Mouse (Mus musculus) adrenal gland, postnatal 10 days (tissue): ENCODE data around the gene Lce3c. TPM values are rescaled to one million over a fixed set of nuclear protein-coding genes. Genes with fewer than 3 reads are reported as not detected.
A peak's percentile ranks its signal among the peaks of the same experiment; 100 is the strongest.

ENCODE experiments used
- DNase-seq: peaks from one replicate; pipeline ENCODE4 v3.0.0; 2021; ENCODE audit warnings: mixed read lengths
- long read RNA-seq, 2 experiments: library from polyadenylated mRNA; stranded (forward); transcript quantifications; one replicate each; pipeline ENCODE4 v2.0.0; 2021
- total RNA-seq, 2 experiments: library from RNA; stranded (reverse); gene quantifications; 2 replicates each; pipeline ENCODE4 v1.2.3; 2021

The Lce3c gene
- not detected for total RNA-seq
- long read RNA-seq, experiment 1, result 0 reads
- long read RNA-seq, experiment 2, result 0 reads

DNA sequence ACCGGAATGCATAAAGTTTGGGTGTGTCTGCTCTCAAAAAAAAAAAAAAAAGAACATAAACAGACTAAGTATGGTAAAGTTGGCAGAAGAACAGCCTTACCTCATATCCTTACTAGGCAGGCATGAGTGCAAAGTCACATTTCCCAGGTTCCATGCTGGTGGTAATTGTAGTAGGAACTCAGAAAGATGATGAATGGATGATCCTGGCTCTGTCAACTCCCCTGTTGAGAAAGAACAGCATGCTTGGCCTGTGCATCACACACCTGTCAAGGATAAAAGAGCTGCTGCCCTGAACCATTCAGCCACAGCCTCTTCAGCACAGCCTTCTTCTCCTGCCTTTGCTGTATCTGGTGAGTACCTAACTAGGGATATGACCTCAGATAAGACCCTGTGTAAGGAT, at the start of gene Lce3c:
Gene Lce3c (plus strand): TSS at position 301 of the 400 bp plus-strand sequence.
- DNase-seq, result no peak

DNA sequence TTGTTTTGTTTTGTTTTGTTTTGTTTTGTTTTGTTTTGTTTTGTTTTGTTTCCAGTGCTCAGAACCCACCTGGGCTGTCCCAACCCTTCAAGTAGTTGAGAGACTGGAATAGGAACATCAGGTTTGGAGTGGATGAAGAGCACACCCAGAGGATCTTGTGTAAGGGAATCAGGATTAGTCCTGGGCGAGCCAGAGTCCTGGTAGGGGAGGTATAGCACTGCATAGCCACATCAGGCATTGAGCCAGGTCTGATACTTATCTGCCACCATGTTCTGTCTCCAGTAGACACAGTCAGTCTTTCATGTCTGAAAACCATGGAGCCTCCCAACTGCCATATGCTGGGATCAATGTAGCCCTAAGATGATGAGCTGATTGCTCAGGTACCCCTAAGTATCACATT, 49.8 kb upstream of the Lce3c start:
- no peak for DNase-seq

DNA sequence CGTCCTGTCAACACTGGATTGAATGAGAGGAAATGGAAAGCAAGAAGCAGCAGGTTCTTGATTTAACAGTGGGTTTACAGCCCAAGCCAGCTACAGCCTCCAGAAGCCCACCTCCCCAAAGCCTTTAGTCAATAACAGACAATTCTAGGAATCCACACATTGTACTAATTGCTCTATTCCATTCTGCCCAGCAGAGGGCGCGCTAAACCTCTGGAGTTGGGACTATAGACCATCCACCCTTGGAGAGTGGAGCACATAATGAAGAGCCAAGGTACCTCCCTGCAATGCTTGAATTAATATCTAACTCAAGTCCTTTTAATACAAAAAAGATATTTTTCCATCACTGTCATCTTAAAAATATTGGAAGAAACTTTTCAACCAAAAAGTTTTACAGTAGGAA, 41.3 kb upstream of the Lce3c start:
- DNase-seq, result peak; percentile 44

DNA sequence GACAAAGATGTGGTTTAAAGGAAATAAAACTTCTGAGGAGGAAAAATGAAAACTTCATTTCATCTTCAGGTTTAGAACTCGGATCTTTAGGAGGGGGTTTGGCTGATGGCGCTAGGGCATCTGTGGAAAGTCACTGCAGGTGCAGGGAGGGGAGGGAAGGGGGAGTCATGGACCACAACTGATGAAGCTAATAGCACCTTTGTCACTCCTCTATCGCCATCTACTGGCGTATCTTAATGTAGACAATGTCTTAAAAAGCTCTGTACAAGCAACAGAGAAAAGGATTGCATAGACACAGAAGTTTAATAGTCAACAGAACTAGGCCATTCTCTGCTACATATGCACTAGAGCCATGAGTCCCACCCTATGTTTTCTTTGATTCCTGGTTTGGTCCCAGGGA, 40.6 kb upstream of the Lce3c start:
- no peak for DNase-seq

DNA sequence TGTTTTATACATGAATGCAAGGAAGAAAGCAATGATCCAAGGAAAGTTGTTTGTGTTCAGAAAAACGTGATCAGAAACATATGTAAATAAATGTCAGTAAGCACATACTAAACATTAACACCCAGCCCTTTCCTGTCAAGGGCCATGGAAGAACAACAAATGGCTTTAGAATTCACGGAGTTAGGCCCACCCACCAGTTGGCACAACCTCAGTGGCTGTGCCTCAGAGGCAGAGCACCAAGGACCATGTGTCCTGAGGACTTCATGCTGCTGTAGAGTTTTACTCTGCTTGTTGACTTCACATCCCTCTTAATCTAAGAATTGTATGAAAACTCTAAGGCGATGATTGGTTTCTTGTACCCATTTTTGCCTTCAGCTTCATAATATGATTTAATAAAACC, 39.1 kb upstream of the Lce3c start:
- DNase-seq, result no peak

DNA sequence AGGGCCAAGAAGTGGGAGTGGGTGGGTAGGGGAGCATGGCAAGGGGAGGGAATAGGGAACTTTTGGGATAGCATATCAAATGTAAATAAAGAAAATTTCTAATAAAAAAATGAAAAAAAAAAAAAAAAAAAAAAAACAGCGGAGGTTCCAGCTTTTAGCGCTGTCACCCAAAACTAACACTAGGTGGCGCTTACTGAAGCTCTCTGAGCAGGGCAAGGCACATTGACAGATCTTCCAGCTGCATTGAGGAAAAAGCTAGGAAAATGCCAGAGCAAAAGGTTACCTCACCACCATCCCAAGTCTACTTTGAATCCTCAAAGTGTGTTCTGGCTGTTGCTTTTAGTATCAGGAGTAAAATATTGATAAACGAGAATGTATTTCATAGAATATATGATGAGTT, 36.7 kb upstream of the Lce3c start:
- peak; percentile 19 for DNase-seq

DNA sequence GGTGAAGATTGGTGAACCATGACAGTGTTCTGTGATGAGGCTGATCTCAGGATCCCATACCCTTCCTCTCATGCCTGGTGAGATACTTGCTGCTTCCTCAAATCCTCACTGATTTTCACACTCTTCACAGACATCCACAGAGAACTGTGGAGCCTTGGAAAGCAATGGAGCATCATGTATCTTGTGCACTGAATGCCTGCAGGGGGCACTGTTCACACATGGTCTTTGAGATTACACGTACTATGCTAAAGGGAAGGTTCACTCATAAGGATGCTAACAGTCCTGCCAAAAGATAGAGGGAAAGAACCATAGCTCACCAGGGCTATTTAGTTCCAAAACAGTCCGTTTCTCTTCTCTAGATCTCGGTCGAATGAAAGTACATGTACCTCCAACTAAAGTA, 23.9 kb upstream of the Lce3c start:
- DNase-seq, result peak; percentile 23

DNA sequence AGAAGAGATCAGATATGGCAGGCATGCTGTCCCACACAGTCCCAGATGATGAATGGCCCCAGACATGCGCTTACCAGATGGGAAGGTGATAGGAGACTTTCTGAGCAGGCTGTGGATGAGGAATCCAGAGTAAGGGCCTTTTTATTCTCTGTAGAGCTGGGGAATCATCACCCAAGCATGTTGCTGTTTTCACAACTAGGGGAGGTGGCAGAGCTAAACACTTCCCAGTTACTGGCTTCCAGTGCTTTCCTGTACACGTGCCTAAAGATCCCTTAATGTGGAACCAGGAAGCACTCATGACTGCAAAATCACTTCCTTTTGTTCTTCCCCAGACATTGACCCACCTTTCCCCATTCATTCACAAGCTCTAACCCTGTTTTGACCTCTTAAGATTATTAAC, 18.2 kb upstream of the Lce3c start, which contains the start of gene Lce3a:
Gene Lce3a (minus strand): TSS at position 101 of the 400 bp plus-strand sequence.
- DNase-seq, result no peak

DNA sequence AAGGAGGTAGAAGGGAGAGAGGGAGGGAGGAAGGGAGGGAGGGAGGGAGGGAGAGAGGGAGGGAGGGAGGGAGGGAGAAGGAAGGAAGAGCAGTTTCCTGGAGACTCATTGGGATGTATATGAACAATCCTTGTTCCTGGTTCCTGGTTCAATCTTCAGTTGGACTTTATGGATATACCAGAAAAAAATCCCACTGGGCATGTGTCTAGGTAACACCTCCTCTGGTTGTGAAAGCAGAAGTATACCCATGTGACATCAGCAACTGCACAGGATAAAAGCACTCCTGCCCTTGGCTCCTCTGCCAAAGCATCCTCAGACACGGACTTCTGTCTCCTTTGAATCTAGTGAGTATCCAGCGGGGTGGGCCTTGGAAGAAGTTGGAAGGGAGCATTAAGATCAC, 11.6 kb upstream of the Lce3c start, which contains the start of gene Lce3b:
Gene Lce3b (plus strand): TSS at position 301 of the 400 bp plus-strand sequence.
- no peak for DNase-seq

DNA sequence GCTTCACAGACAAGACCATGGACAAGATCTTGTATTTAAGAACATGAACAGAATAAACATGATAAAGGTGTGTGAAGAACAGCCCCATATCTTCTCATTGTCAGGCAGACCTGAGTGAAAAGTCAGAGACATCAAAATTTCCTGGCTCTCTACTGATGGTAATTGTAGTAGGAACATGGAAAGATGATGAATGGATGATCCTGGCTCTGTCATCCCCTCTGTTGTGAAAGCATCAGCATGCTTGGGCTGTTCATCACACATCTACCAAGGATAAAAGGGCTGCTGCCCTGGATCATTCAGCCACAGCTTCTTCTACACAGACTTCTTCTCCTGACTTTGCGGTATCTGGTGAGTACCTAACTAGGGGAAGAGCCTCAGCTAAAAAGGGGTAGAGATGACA, 12.8 kb downstream of the Lce3c start, which contains the start of gene Lce3d:
Gene Lce3d (plus strand): TSS at position 301 of the 400 bp plus-strand sequence.
- DNase-seq, result no peak

DNA sequence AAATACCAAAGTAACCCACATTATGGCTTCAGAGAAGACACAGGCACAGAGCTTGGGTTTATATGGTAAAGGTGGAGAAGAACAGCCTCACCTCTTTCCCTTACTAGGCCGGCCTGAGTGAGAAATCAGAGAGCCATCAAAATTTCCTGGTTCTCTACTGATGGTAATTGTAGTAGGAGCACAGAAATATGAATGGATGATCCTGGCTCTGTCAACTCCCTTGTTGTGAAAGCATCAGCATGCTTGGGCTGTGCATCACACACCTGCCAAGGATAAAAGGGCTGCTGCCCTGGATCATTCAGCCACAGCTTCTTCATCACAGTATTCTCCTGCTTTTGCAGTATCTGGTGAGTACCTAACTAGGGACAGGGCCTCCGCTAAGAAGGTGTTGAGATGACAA, 22.5 kb downstream of the Lce3c start, which contains the start of gene Lce3e:
Gene Lce3e (plus strand): TSS at position 301 of the 400 bp plus-strand sequence.
- DNase-seq, result no peak

DNA sequence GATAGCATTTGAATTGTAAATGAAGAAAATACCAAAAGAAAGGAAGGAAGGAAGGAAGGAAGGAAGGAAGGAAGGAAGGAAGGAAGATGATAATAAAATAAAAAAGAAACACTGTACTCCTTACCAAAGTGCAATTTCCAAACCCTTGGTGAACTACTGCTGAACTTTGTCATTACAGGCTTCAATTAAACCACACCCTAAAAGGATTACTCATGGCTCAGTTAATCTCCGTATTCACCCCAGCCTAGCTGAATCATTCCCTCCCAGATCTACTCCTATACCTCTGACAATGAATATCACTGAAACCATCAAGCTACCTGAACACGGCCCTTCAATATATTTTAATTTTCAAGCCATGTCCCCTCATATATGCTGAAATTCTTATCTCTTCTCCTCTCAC, 34.2 kb downstream of the Lce3c start:
- DNase-seq, result no peak

DNA sequence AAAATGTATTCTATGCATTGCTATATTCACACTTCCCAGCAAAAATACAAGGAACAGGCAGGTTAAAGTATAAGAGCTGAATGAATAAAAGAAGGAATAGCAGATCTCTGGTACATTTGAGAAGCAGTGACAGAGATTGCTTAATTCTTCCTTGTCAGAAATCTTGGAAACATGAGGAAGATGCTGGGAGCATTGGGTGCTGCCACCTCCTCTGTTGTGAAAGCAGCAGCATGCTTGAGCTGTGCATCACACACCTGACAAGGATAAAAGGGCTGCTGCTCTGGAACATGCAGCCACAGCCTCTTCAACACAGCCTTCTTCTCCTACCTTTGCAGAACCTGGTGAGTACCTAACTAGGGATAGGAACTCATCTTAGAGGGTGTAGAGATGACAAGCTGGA, 47.6 kb downstream of the Lce3c start, which contains the start of gene Lce3f:
Gene Lce3f (plus strand): TSS at position 301 of the 400 bp plus-strand sequence.
- DNase-seq, result no peak

Other genes starting within 250 kb of the Lce3c start
- gene Lce1e, start 235.4 kb upstream of the Lce3c start, total RNA-seq, result not detected
- not detected for gene Lce1f, start 224.1 kb upstream of the Lce3c start, total RNA-seq
- gene Gm38119, start 205.4 kb upstream of the Lce3c start, total RNA-seq, result not detected
- not detected for gene Lce1g, start 192.1 kb upstream of the Lce3c start, total RNA-seq
- gene Lce1h, start 179.4 kb upstream of the Lce3c start, total RNA-seq, result not detected
- not detected for gene Lce1i, start 165.6 kb upstream of the Lce3c start, total RNA-seq
- gene Lce1j, start 154.0 kb upstream of the Lce3c start, total RNA-seq, result not detected
- not detected for gene Lce1k, start 136.6 kb upstream of the Lce3c start, total RNA-seq
- not detected for gene Kprp, start 117.2 kb upstream of the Lce3c start, total RNA-seq
- not detected for gene Lce1l, start 93.2 kb upstream of the Lce3c start, total RNA-seq
- gene 2310050C09Rik, start 74.3 kb upstream of the Lce3c start, total RNA-seq, result not detected
- gene Lce3a, start 18.3 kb upstream of the Lce3c start, total RNA-seq, result not detected
- gene Lce3b, start 11.5 kb upstream of the Lce3c start, total RNA-seq, result not detected
- gene Lce3d, start 12.9 kb downstream of the Lce3c start, total RNA-seq, result not detected
- not detected for gene Lce3e, start 22.6 kb downstream of the Lce3c start, total RNA-seq
- gene Lce3f, start 47.7 kb downstream of the Lce3c start, total RNA-seq, result not detected
- gene Crct1, start 71.2 kb downstream of the Lce3c start, total RNA-seq, result not detected
- gene Lce1m, start 74.6 kb downstream of the Lce3c start, total RNA-seq, result not detected
- gene Gm4858, start 124.3 kb downstream of the Lce3c start, total RNA-seq, result not detected
- not detected for gene Crnn, start 200.3 kb downstream of the Lce3c start, total RNA-seq